Mouse (Mus musculus) 3134 (cell line): Measurements from ENCODE around the gene Flnb.

ENCODE experiments used
- DNase-seq: peaks from one replicate; pipeline ENCODE4 v3.0.0-alpha.2; 2011; ENCODE audit warnings: low spot score; ENCODE audit not compliant: insufficient read length; ENCODE audit errors: extremely low read depth

Gene Flnb

DNA sequence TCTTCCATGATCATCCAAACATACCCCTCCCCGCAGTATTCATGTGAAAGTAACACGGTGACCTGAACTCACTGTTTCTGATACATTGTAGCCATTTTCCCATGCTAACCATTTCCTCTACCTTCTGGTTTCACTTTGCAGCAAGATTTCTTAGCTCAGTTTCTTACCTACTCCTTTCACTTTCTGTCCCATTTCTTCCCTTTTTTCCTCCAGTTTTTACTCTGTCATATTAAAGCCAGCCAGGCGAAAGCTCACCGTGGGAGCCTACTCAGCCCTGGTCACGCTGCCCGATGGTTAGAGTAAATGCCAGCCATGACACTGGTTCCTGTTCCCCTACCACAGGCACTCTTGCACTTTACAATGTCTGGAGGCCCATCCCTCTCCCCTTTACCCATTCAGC, 169.2 kb downstream of the Flnb start:
- DNase-seq, result no peak

DNA sequence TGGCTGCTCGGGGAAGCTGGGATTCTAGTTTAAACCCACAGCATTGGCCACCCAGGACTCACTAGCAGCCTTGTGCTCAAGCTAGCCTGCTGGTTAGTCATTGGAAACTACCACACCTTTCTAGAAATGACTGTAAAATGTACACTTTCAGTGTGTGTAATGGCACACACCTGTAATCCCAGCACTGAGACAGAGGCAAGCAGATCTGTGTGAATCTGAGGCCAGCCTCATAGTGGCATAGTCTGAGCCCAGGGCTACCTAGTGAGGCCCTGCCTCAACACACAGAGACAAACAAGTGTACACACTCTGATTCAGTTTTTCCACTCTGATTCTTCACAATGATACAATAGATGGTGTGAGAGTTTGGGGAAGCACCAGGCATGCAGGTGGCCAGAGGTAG, 171.6 kb downstream of the Flnb start:
- DNase-seq, result no peak

DNA sequence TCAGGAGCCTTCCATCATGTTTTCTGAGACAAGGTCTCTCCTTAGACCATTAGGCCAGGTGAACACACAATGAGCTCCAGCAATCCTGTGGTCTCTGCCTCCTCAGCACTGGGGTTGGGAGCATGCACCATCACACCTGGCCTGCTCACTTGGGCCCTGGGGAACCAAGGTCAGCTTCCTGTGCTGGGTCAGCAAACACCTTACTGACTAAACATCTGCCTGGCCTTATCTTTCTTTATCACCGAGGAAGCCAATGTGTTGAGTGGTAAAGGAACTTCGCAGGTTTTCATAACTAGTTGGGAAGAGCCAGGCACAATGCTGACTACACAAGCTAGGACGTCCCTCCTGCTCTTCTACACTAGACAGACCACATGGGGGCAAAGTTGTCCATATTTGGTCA, 172.2 kb downstream of the Flnb start:
- no peak for DNase-seq

DNA sequence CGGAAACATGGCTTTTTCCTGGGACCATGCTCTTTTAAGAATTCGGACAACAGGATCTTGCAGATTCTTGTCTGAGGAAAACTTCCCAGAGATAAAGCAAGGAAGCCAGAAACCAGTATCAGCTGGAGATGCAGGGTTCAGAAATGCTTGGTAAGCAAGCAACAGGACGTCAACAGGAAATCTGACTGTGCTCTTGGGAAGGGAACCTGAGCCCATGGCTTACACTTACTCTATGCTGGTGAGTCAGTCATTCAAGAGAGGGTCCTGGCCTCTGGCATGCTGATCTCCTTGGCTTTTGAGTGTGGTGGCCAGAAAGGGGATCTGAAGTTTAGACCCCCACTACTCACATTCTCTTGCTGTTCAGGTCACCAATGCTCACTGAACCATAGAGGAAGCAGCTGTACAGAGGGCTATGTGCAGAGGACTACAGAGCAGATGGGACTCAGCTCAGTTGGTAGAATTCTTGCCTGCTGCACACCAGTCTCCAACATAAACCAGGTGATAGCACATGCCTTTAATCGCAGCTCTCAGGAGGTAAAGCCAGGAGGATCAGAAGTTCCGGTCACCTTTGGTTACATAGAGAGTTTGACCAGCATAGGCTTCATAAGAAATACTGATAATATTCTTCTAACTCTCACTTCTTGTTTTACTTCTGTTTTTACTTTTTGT, 173.5 kb downstream of the Flnb start:
- no peak for DNase-seq

DNA sequence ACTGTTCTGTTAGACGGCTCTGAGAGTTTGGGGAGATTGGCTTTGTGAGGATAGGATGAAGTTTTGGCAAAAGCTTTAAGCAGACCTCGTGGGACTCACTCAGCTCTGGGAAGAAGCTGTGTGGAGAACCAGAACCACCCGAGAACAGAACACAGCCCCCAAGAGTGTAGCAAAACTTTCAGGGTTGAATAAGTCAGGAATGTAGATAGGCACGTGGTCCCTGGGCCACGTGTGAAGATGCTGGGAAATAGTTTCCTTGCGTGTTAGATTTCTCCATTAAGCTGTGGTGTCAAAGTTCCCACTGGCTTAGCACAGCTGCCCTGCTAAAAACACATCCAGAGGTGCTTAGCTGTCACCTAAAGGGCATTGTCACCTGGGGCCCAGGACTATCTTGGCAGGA, 174.4 kb downstream of the Flnb start:
- no peak for DNase-seq

DNA sequence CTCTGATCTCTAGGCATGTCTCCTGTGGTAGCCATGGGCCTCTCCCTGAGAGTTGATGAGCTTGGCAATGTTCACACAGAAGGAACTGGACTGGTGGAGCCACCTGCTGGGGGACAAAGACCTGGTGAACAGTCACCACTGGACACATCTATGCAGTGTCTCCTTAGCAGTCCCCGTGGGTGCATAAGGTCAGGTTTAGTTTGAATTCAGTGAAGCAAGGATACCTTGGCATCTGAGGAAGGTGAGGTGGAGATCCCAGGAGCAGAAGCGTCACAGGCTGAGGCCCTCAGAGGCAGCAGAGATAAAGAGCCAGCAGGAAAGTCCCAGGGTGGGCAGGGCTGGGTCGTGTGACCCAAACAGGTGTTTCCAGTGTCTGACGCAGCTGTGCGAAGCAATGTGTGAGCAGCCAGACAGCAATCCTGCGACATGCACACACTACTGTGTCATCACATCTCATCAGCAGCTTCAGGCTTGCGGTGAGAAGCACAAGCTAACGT, 176.6 kb downstream of the Flnb start, which contains the start of gene Dnase1l3:
Gene Dnase1l3, minus strand, starts transcription at position 303 of the 497 bp plus-strand sequence.
- DNase-seq, result no peak

DNA sequence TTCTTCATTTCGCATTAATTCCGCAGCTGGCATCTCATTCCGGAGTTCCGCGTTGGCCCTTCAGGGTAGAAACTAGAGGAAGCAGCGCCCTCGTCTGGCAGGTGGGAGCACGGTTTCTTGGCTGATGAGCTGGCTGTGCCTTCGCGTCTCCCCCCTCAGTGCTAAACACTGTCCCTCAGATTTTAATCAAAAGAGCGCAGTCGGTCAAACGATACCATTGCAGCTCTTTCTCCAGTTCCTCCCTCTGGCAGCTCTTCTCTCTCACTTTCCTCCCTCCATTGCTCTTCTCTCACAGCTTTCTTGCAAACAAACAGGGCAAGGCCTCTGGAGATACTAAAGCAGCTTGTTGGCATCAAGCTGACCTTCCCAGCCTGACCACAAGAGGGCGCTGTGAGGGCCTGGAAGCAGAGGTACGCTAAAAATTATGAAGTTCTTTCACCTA, 179.5 kb downstream of the Flnb start:
- DNase-seq, result peak; percentile 48

DNA sequence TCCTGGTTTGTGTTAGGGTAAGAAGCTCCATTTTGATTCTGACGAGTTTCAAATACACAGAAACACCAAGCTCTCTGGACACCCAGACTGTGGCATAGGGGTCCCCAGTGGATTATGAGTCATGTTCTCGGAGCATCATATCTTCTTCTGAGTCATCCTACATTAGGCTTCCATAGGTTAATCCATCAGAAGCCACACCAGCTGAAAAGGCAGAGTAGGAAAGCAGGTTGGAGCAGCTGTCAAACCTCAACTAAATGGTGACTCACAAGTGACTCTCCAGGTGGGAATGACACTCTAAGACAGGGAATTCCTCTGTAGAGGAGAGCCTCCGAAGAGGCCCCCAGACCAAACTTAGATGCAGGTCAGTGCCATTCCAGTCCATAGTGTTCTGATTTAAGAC, 181.3 kb downstream of the Flnb start:
- no peak for DNase-seq

DNA sequence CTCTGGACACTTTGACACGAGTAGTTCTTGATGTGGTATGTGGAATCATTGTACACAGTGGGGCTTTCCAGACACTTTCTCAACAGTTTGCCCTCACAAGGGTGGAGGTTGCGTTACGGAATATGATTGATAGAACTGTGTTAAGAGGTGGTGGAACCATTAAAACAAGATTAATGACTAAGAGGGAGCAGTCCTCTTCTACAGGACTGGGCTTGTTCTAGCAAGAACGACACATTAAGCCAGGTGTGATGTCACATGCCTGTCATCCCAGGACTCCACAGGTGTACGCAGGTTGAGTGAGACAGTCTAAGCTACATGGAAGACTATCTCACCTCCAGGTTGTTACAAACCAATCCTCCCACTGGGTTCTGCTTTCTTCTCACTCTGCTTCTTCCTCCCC, 181.7 kb downstream of the Flnb start:
- no peak for DNase-seq

DNA sequence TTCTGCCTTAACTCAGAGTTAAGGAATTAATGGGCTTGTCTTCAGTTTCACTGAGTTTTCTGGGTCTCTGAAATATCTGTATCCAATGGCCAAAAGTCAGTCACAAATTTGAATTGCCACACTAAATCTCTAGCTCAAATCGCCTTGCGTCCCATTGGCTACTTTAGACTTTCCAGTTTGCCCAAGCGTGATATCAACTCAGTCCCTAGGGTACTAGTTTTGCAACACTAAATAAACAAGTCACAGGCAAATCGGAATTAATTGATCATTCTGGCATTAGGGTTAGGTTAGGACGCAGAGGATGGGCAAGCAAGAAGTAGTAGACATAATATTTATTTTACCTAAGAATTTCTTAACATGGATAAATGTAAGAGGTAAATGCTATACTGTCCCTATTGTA, 182.5 kb downstream of the Flnb start:
- no peak for DNase-seq
